Mouse (Mus musculus): ENCODE results near the gene Csta1. TPM values are rescaled to one million over a fixed set of nuclear protein-coding genes. Genes with fewer than 3 reads are reported as not detected.

Gene Csta1
- total and polyA plus RNA-seq, 2 experiments from 2014 or later, result not detected

- 95% methylated on average over 3 of the region's 3 CpGs for WGBS
- no peaks in the 10 kb centered on the region for H3K27me3 ChIP-seq (ENCODE audit: control insufficient read depth, insufficient read depth, low read length)
- no peak overlapping the region for H3K4me2 ChIP-seq (ENCODE audit: low read depth, low read length)
- no peaks in the 10 kb centered on the region for H3K4me1 ChIP-seq (ENCODE audit: control insufficient read depth, insufficient read depth)
- H3K9me3 ChIP-seq (replicated peaks; ENCODE audit: control insufficient read depth, low read length), result no peaks in the 10 kb centered on the region
- ATAC-seq (ENCODE audit: insufficient read depth, low read depth), result no peak
- H3K9ac ChIP-seq (replicated peaks; ENCODE audit: low read depth, low read length), result no peak overlapping the region
- DNase-seq (ENCODE audit: low spot score), result no peak
- H3K4me3 ChIP-seq (ENCODE audit: low read depth, low read length), result no peak overlapping the region
- H3K36me3 ChIP-seq (replicated peaks; ENCODE audit: control insufficient read depth, insufficient read depth, low read length), result peaks cover 16% of the 10 kb centered on the region
- no peak overlapping the region for H3K27ac ChIP-seq (ENCODE audit: low read depth)
- TF ChIP-seq EP300 (IDR thresholded peaks at IDR 0.05; ENCODE audit: low read depth) (no peak), CTCF (IDR thresholded peaks at IDR 0.05; ENCODE audit: low read depth) (no peak)
Observed at GRCm38 (mm10) chr16:36079916-36080315, 51.1 kb downstream of the Csta1 start.

- 86% methylated on average over 3 of the region's 3 CpGs for WGBS
- no peak for ATAC-seq (ENCODE audit: insufficient read depth, low read depth)
- H3K27me3 ChIP-seq (ENCODE audit: control insufficient read depth, insufficient read depth, low read length), result no peaks in the 10 kb centered on the region
Observed at GRCm38 (mm10) chr16:36074772-36075171, 56.3 kb downstream of the Csta1 start.

GRCm38 (mm10) chr16:36072410-36073011 lies 58.5 kb downstream of the Csta1 start:
- no peaks in the 10 kb centered on the region; the same call in 1 of the 2 replicates for H3K36me3 ChIP-seq (replicated peaks; ENCODE audit: control insufficient read depth, insufficient read depth, low read length)
- H3K9me3 ChIP-seq (replicated peaks; ENCODE audit: control insufficient read depth, low read length), result no peaks in the 10 kb centered on the region
- peak overlapping the region; percentile 86 for H3K4me3 ChIP-seq (ENCODE audit: low read depth, low read length)
- no peak for TF ChIP-seq CTCF (IDR thresholded peaks at IDR 0.05; ENCODE audit: low read depth)
- TF ChIP-seq EP300 (IDR thresholded peaks at IDR 0.05; ENCODE audit: low read depth), result no peak
- no peaks in the 10 kb centered on the region for H3K27me3 ChIP-seq (ENCODE audit: control insufficient read depth, insufficient read depth, low read length)
- peaks cover 14% of the 10 kb centered on the region for H3K4me1 ChIP-seq (ENCODE audit: control insufficient read depth, insufficient read depth)
- H3K4me2 ChIP-seq (ENCODE audit: low read depth, low read length), result peak overlapping the region; percentile 87
- WGBS, result 26% methylated on average over 8 of the region's 8 CpGs
- H3K27ac ChIP-seq (ENCODE audit: low read depth), result peak overlapping the region; percentile 100
- DNase-seq (ENCODE audit: low spot score) (no peak), ATAC-seq (ENCODE audit: insufficient read depth, low read depth) (no peak)
- H3K9ac ChIP-seq (replicated peaks; ENCODE audit: low read depth, low read length), result peak overlapping the region; percentile 92

More at GRCm38 (mm10) chr16:36074772-36075171, 56.3 kb downstream of the Csta1 start:
- Histone ChIP-seq H3K9ac (replicated peaks; ENCODE audit: low read depth, low read length) (no peak overlapping the region), H3K27ac (ENCODE audit: low read depth) (no peak overlapping the region), H3K9me3 (replicated peaks; ENCODE audit: control insufficient read depth, low read length) (no peaks in the 10 kb centered on the region), H3K4me2 (ENCODE audit: low read depth, low read length) (no peak overlapping the region), H3K36me3 (replicated peaks; ENCODE audit: control insufficient read depth, insufficient read depth, low read length) (no peaks in the 10 kb centered on the region), H3K4me1 (ENCODE audit: control insufficient read depth, insufficient read depth) (no peaks in the 10 kb centered on the region), H3K4me3 (ENCODE audit: low read depth, low read length) (no peak overlapping the region)
- TF ChIP-seq CTCF (IDR thresholded peaks at IDR 0.05; ENCODE audit: low read depth), result no peak
- TF ChIP-seq EP300 (IDR thresholded peaks at IDR 0.05; ENCODE audit: low read depth), result no peak
- DNase-seq (ENCODE audit: low spot score), result no peak

GRCm38 (mm10) chr16:36071450-36072379 lies 59.3 kb downstream of the Csta1 start, which contains the start of the genes Fam162a and Ccdc58:
Gene Fam162a (minus strand): TSS chr16:36071594.
Gene Ccdc58 (plus strand): TSS chr16:36071685.
- Histone ChIP-seq H3K27me3 (ENCODE audit: control insufficient read depth, insufficient read depth, low read length) (no peaks in the 10 kb centered on the region), H3K36me3 (replicated peaks; ENCODE audit: control insufficient read depth, insufficient read depth, low read length) (no peaks in the 10 kb centered on the region; the same call in 1 of the 2 replicates), H3K4me3 (ENCODE audit: low read depth, low read length) (peak within 1 kb of the TSS; percentile 86), H3K9me3 (replicated peaks; ENCODE audit: control insufficient read depth, low read length) (no peaks in the 10 kb centered on the region), H3K4me1 (ENCODE audit: control insufficient read depth, insufficient read depth) (peaks cover 16% of the 10 kb centered on the region), H3K4me2 (ENCODE audit: low read depth, low read length) (peak within 1 kb of the TSS; percentile 87), H3K27ac (ENCODE audit: low read depth) (peak within 1 kb of the TSS; percentile 100), H3K9ac (replicated peaks; ENCODE audit: low read depth, low read length) (peak within 1 kb of the TSS; percentile 92)
- DNase-seq (ENCODE audit: low spot score), result peak; percentile 91
- WGBS, result under 1% methylated on average over 69 of the region's 81 CpGs
- ATAC-seq (ENCODE audit: insufficient read depth, low read depth), result peak; percentile 93
- TF ChIP-seq EP300 (IDR thresholded peaks at IDR 0.05; ENCODE audit: low read depth) (peak; percentile 73; the same call in 1 of the 2 replicates), CTCF (IDR thresholded peaks at IDR 0.05; ENCODE audit: low read depth) (peak; percentile 4; the same call in 1 of the 2 replicates)

- DNase-seq (ENCODE audit: low spot score), result no peak
- Histone ChIP-seq H3K27me3 (ENCODE audit: control insufficient read depth, insufficient read depth, low read length) (no peaks in the 10 kb centered on the region), H3K9me3 (replicated peaks; ENCODE audit: control insufficient read depth, low read length) (no peaks in the 10 kb centered on the region), H3K4me3 (ENCODE audit: low read depth, low read length) (peak overlapping the region; percentile 86), H3K36me3 (replicated peaks; ENCODE audit: control insufficient read depth, insufficient read depth, low read length) (no peaks in the 10 kb centered on the region; the same call in 1 of the 2 replicates), H3K27ac (ENCODE audit: low read depth) (peak overlapping the region; percentile 100), H3K4me2 (ENCODE audit: low read depth, low read length) (peak overlapping the region; percentile 87), H3K9ac (replicated peaks; ENCODE audit: low read depth, low read length) (peak overlapping the region; percentile 92), H3K4me1 (ENCODE audit: control insufficient read depth, insufficient read depth) (peaks cover 19% of the 10 kb centered on the region)
- ATAC-seq (ENCODE audit: insufficient read depth, low read depth), result no peak; the same call in 1 of the 2 replicates
- TF ChIP-seq EP300 (IDR thresholded peaks at IDR 0.05; ENCODE audit: low read depth), result no peak
- TF ChIP-seq CTCF (IDR thresholded peaks at IDR 0.05; ENCODE audit: low read depth), result no peak
- 0% methylated on average over 16 of the region's 16 CpGs for WGBS
Observed at GRCm38 (mm10) chr16:36071071-36071449, 60.0 kb downstream of the Csta1 start.

Other genes with a start within 250 kb of the Csta1 start
- 9.7 and 26.6 TPM in 2 replicates for gene Parp9, start 192.8 kb downstream of the Csta1 start, total RNA-seq (2014; rRNA removed; ENCODE audit: low replicate concordance)
- gene Parp9, start 192.8 kb downstream of the Csta1 start, polyA plus RNA-seq (2015; fragmentation: Nextera tagmentation; extraction: Ambion mirVana), result 9.0 and 11.4 TPM in 2 replicates
- 8.1 and 11.2 TPM in 2 replicates for gene Dtx3l, start 192.1 kb downstream of the Csta1 start, total RNA-seq (2014; rRNA removed; ENCODE audit: low replicate concordance)
- gene Dtx3l, start 192.1 kb downstream of the Csta1 start, polyA plus RNA-seq (2015; fragmentation: Nextera tagmentation; extraction: Ambion mirVana), result 5.1 and 5.6 TPM in 2 replicates
- 46.3 and 55.0 TPM in 2 replicates for gene Kpna1, start 152.5 kb downstream of the Csta1 start, total RNA-seq (2014; rRNA removed; ENCODE audit: low replicate concordance)
- gene Kpna1, start 152.5 kb downstream of the Csta1 start, polyA plus RNA-seq (2015; fragmentation: Nextera tagmentation; extraction: Ambion mirVana), result 29.4 and 37.3 TPM in 2 replicates
- 5.4 and 7.8 TPM in 2 replicates for gene Wdr5b, start 90.1 kb downstream of the Csta1 start, total RNA-seq (2014; rRNA removed; ENCODE audit: low replicate concordance)
- gene Wdr5b, start 90.1 kb downstream of the Csta1 start, polyA plus RNA-seq (2015; fragmentation: Nextera tagmentation; extraction: Ambion mirVana), result 5.8 and 6.8 TPM in 2 replicates
- 126 and 370 TPM in 2 replicates for gene Fam162a, start 59.6 kb downstream of the Csta1 start, total RNA-seq (2014; rRNA removed; ENCODE audit: low replicate concordance)
- gene Fam162a, start 59.6 kb downstream of the Csta1 start, polyA plus RNA-seq (2015; fragmentation: Nextera tagmentation; extraction: Ambion mirVana), result 755 and 772 TPM in 2 replicates
- 20.9 and 28.4 TPM in 2 replicates for gene Ccdc58, start 59.6 kb downstream of the Csta1 start, total RNA-seq (2014; rRNA removed; ENCODE audit: low replicate concordance)
- 79.2 and 82.6 TPM in 2 replicates for gene Ccdc58, start 59.6 kb downstream of the Csta1 start, polyA plus RNA-seq (2015; fragmentation: Nextera tagmentation; extraction: Ambion mirVana)
- 1.3 TPM in 1 of 2 replicates, not detected in the other for gene Stfa2l1, start 25.6 kb upstream of the Csta1 start, total RNA-seq (2014; rRNA removed; ENCODE audit: low replicate concordance)
- 1.7 and 2.4 TPM in 2 replicates for gene Stfa2l1, start 25.6 kb upstream of the Csta1 start, polyA plus RNA-seq (2015; fragmentation: Nextera tagmentation; extraction: Ambion mirVana)
- gene Gm5483, start 53.0 kb upstream of the Csta1 start, total RNA-seq (2014; rRNA removed; ENCODE audit: low replicate concordance), result not detected in 2 replicates
- gene Gm5483, start 53.0 kb upstream of the Csta1 start, polyA plus RNA-seq (2015; fragmentation: Nextera tagmentation; extraction: Ambion mirVana), result 3.1 and 4.5 TPM in 2 replicates
- gene Gm5416, start 79.2 kb upstream of the Csta1 start, total RNA-seq (2014; rRNA removed; ENCODE audit: low replicate concordance), result not detected in 2 replicates
- gene Gm5416, start 79.2 kb upstream of the Csta1 start, polyA plus RNA-seq (2015; fragmentation: Nextera tagmentation; extraction: Ambion mirVana), result 0.89 TPM in 2 replicates
- gene 2010005H15Rik, start 90.2 kb upstream of the Csta1 start, total RNA-seq (2014; rRNA removed; ENCODE audit: low replicate concordance), result not detected in 2 replicates
- 0.48 and 1.0 TPM in 2 replicates for gene 2010005H15Rik, start 90.2 kb upstream of the Csta1 start, polyA plus RNA-seq (2015; fragmentation: Nextera tagmentation; extraction: Ambion mirVana)
- gene Stfa1, start 145.7 kb upstream of the Csta1 start, total RNA-seq (2014; rRNA removed; ENCODE audit: low replicate concordance), result 2.0 and 13.4 TPM in 2 replicates
- gene Stfa1, start 145.7 kb upstream of the Csta1 start, polyA plus RNA-seq (2015; fragmentation: Nextera tagmentation; extraction: Ambion mirVana), result 5.8 and 7.1 TPM in 2 replicates
- gene BC117090, start 203.1 kb upstream of the Csta1 start, total RNA-seq (2014; rRNA removed; ENCODE audit: low replicate concordance), result not detected in 2 replicates
- not detected in 2 replicates for gene BC117090, start 203.1 kb upstream of the Csta1 start, polyA plus RNA-seq (2015; fragmentation: Nextera tagmentation; extraction: Ambion mirVana)
- 12.9 TPM in 1 of 2 replicates, not detected in the other for gene BC100530, start 236.5 kb upstream of the Csta1 start, total RNA-seq (2014; rRNA removed; ENCODE audit: low replicate concordance)
- gene BC100530, start 236.5 kb upstream of the Csta1 start, polyA plus RNA-seq (2015; fragmentation: Nextera tagmentation; extraction: Ambion mirVana), result 4.7 TPM in 2 replicates

Measured in heart, postnatal 0 days (tissue).